In the genomic region with DNA sequence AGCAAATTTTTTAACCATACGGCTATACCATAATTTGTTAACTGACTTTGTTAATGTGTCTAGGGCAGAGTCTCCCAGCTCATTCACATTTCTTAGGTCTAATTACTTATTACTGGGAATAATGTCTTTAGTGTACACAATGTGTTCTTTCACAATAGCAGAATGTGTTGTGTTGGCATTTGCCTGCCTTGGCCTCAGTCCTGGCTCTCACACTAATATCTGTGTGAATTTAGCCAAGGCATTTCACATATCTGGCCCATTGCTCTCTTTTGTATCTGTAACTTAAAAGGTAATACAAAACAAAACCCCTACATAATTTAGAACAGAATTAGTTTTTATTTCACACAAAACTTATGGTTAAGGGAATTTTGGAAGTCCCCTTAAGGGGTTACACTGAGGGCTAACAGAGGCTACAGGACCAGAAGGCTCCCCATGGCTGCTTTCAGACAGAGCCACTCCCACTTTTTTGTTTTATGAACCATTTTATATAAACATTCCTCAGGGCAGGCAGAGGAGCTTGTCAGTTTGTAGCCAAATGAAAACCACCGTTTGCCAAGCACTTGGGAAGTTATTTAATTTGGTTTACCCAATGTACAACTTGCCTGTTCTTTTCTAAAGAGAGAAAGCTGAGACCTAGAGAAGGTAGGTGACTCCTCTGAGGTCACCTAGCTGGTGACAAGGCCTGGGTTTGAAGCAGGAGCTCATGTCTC, we compare ENCODE assay signal across 15 mouse cellular contexts.
"Had no signal": no experiment of that assay in that cellular context is flagged by ENCODE, and none has a peak within 500 bp of the region (broad histone marks: within the 10 kb centered on the region; RNA-seq: fewer than 3 reads in every experiment).

No protein-coding gene starts in this region.

- H3K9ac ChIP-seq: liver, embryonic 14.5 days; midbrain, embryonic 12.5 days; midbrain, embryonic 15.5 days; neural tube, embryonic 13.5 days; neural tube, embryonic 15.5 days; stomach, embryonic 15.5 days had no signal

- H3K27ac ChIP-seq: liver, embryonic 14.5 days; midbrain, embryonic 10.5 days; midbrain, embryonic 12.5 days; midbrain, embryonic 15.5 days; neural tube, embryonic 13.5 days; neural tube, embryonic 15.5 days; stomach, embryonic 15.5 days; stomach, postnatal 0 days had no signal

- H3K36me3 ChIP-seq: midbrain, embryonic 10.5 days; midbrain, embryonic 12.5 days; midbrain, embryonic 15.5 days; neural tube, embryonic 13.5 days; neural tube, embryonic 15.5 days; stomach, embryonic 15.5 days had no signal

- H3K4me3 ChIP-seq: midbrain, embryonic 10.5 days; midbrain, embryonic 12.5 days; midbrain, embryonic 15.5 days; neural tube, embryonic 13.5 days; neural tube, embryonic 15.5 days; stomach, embryonic 15.5 days had no signal

- DNase-seq: lung, adult 18-20 months; lung, postnatal 10 days; lung, postnatal 4 days; right cerebral cortex, postnatal 14 days; thymus, adult 2 months; thymus, postnatal 25 days; thymus, postnatal 4 days had no signal

- ATAC-seq: midbrain, embryonic 15.5 days had no signal

- H3K9me3 ChIP-seq: midbrain, embryonic 10.5 days; midbrain, embryonic 12.5 days; midbrain, embryonic 15.5 days; neural tube, embryonic 13.5 days; neural tube, embryonic 15.5 days; stomach, embryonic 15.5 days had no signal

- H3K4me2 ChIP-seq: midbrain, embryonic 12.5 days; midbrain, embryonic 15.5 days; neural tube, embryonic 13.5 days; neural tube, embryonic 15.5 days; stomach, embryonic 15.5 days had no signal
